Mouse (Mus musculus): ENCODE results near the gene Mrc2. TPM values are rescaled to one million over a fixed set of nuclear protein-coding genes. Genes with fewer than 3 reads are reported as not detected.

Mrc2 gene
- total and polyA plus RNA-seq, 3 experiments = under 0.01 to 0.10 (median 0.09) TPM

DNA sequence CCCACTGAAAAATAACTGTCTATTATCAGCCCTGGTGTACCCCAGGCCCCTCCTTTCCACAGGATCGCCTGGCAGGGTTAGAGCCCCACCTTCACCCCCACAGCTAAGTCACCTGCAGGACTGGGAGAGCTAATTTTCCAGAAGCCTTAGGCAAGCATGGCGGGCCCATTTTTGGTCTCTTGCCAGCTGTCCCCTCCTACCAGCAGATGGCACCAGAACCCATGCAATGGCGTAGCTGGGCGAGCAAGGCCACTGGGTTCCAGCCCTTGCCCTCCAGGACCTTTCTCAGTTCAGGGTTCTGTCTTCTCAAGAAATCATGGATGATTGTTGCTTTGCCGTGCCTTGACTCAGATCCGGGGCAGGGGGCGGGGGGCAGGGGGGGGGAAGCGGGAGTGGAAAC, 40.0 kb downstream of the Mrc2 start (continued):
- TF ChIP-seq TCF12 (IDR thresholded peaks at IDR 0.05; ENCODE audit: low read depth, low read length) = 0 out of 2 replicates have a peak, but pooled peaks have one; percentile 13
- TF ChIP-seq ELF1 (IDR thresholded peaks at IDR 0.05; ENCODE audit: low read depth, low read length) = 0 out of 2 replicates have a peak, but pooled peaks have one; percentile 15
- no peak for TF ChIP-seq USF2 (conservative IDR thresholded peaks at IDR 0.05; ENCODE audit: low read depth, low read length)
- 0 out of 2 replicates have a peak, but pooled peaks have one; percentile 18 for TF ChIP-seq BHLHE40 (IDR thresholded peaks at IDR 0.05; ENCODE audit: low read depth, low read length)
- no peak for TF ChIP-seq CHD1 (IDR thresholded peaks at IDR 0.05; ENCODE audit: low read depth, low read length)
- peak; percentile 60 to 93 for TF ChIP-seq CTCF (conservative IDR thresholded peaks at IDR 0.05 in 1 of 2, IDR thresholded peaks at IDR 0.05 in 1 of 2; ENCODE audit: low read depth in 2 of 2, low read length in 2 of 2)
- no peak for TF ChIP-seq JUND (conservative IDR thresholded peaks at IDR 0.05; ENCODE audit: low read depth, low read length)
- TF ChIP-seq TBP (conservative IDR thresholded peaks at IDR 0.05; ENCODE audit: low read depth, low read length) = no peak

DNA sequence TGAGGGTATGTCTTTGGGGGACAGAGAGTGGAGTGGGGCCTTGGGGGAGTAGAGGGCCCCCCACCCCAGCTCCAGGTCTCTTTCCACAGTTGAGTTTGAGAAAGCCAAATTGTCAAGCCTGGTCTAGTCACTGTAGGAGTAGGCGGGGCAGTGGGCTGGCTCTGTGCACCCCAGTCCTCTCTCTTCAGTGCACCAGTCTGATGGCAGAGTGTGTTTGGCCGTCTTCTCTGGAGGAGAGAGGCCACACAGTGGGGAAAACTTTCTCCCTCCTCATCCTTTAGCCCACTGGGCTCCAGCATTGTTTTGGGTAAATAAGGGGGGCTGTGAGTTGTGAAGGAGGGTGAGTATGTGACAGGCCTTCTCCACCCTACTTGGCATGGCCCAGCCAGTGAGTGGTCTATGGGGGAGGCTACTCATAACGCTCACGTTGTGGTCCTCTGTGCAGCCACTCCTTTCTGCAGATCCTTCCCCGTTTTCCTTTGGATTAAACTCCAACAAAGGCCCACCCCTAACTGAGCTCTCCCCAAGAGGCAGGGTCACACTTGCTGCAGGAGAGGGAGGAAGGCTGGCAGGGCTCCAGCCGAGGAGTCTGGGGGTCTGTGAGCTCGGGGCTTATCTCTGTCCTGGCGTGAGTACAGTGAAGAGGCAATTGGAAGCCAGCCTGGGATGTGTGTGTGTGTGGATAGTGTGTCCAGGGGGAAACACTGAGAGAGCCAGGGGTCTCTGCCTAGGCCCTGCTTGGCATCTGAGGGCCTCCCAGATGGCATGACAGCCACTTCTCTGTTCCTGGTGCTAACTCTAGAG, 41.6 kb downstream of the Mrc2 start:
- Histone ChIP-seq H3K4me2 (ENCODE audit: insufficient read depth, low read depth, poor library complexity, severe bottlenecking) (no peak overlapping the region), H3K4me1 (ENCODE audit: control insufficient read depth in 1 of 2, insufficient read depth in 2 of 2) (0 out of 4 replicates have a peak, but pooled peaks cover 0 to 2% of the 10 kb centered on the region in 2 experiments), H3K9ac (ENCODE audit: insufficient read depth, low read depth) (no peak overlapping the region), H3K36me3 (replicated peaks in 1 of 2; ENCODE audit: control insufficient read depth in 1 of 2, insufficient read depth in 1 of 2, low read length in 1 of 2) (no peaks in the 10 kb centered on the region), H3K9me3 (replicated peaks; ENCODE audit: low read length) (no peaks in the 10 kb centered on the region), H3K4me3 (replicated peaks in 1 of 3; ENCODE audit: low read depth in 2 of 3, low read length in 2 of 3, poor library complexity in 1 of 3) (no peak overlapping the region), H3K27me3 (replicated peaks) (no peaks in the 10 kb centered on the region), H3K79me2 (replicated peaks; ENCODE audit: control insufficient read depth, extremely low read depth, insufficient read depth, poor library complexity, severe bottlenecking) (no peaks in the 10 kb centered on the region), H3K27ac (ENCODE audit: insufficient read depth, low read depth) (no peak overlapping the region)
- dilution Hi-C loops (cut with MboI; ENCODE audit: extremely low pct_ligation_motif_present, extremely low pct_unique_long_range_greater_than_20kb, low sequenced_read_pairs) = no loop called here
- no peak for DNase-seq (ENCODE audit: extremely low read depth)
- in situ Hi-C loops (cut with MboI; ENCODE audit: low pct_ligation_motif_present, low pct_unique_long_range_greater_than_20kb, low sequenced_read_pairs) = no loop called here
- no peak for TF ChIP-seq ELF1 (IDR thresholded peaks at IDR 0.05; ENCODE audit: low read depth, low read length)

- no peaks in the 10 kb centered on the region for H3K4me1 ChIP-seq (ENCODE audit: control insufficient read depth in 1 of 2, insufficient read depth in 2 of 2)
- H3K4me2 ChIP-seq (ENCODE audit: insufficient read depth, low read depth, poor library complexity, severe bottlenecking) = no peak overlapping the region
- H3K79me2 ChIP-seq (replicated peaks; ENCODE audit: control insufficient read depth, extremely low read depth, insufficient read depth, poor library complexity, severe bottlenecking) = no peaks in the 10 kb centered on the region
- no peak overlapping the region for H3K9ac ChIP-seq (ENCODE audit: insufficient read depth, low read depth)
- no peak for TF ChIP-seq USF1 (IDR thresholded peaks at IDR 0.05; ENCODE audit: low read depth, low read length)
- TF ChIP-seq BHLHE40 (IDR thresholded peaks at IDR 0.05; ENCODE audit: low read depth, low read length) = no peak
- TF ChIP-seq ZC3H11A (IDR thresholded peaks at IDR 0.05; ENCODE audit: low read depth, low read length) = no peak
- TF ChIP-seq UBTF (IDR thresholded peaks at IDR 0.05; ENCODE audit: low read depth, low read length) = no peak
- no peak for TF ChIP-seq NRF1 (IDR thresholded peaks at IDR 0.05; ENCODE audit: low read depth, low read length)
- TF ChIP-seq ETS1 (conservative IDR thresholded peaks at IDR 0.05; ENCODE audit: low read depth, low read length) = no peak
- no peak for TF ChIP-seq PAX5 (IDR thresholded peaks at IDR 0.05; ENCODE audit: low read length)
- TF ChIP-seq ZNF384 (IDR thresholded peaks at IDR 0.05; ENCODE audit: low read depth, low read length) = no peak
- TF ChIP-seq SIN3A (IDR thresholded peaks at IDR 0.05; ENCODE audit: low read length) = no peak
- TF ChIP-seq MAZ (IDR thresholded peaks at IDR 0.05; ENCODE audit: low read depth, low read length) = no peak
- TF ChIP-seq MAX (IDR thresholded peaks at IDR 0.05; ENCODE audit: low read length) = no peak
- no peak for TF ChIP-seq CHD1 (IDR thresholded peaks at IDR 0.05; ENCODE audit: low read depth, low read length)
- TF ChIP-seq MYC (IDR thresholded peaks at IDR 0.05; ENCODE audit: low read depth, low read length) = no peak
- TF ChIP-seq CHD2 (IDR thresholded peaks at IDR 0.05; ENCODE audit: low read length) = no peak
- no peaks in the 10 kb centered on the region for H3K9me3 ChIP-seq (replicated peaks; ENCODE audit: low read length)
- H3K4me3 ChIP-seq (replicated peaks in 1 of 3; ENCODE audit: low read depth in 2 of 3, low read length in 2 of 3, poor library complexity in 1 of 3) = no peak overlapping the region
- H3K27ac ChIP-seq (ENCODE audit: insufficient read depth, low read depth) = no peak overlapping the region
- DNase-seq (ENCODE audit: extremely low read depth) = no peak
- H3K36me3 ChIP-seq (replicated peaks in 1 of 2; ENCODE audit: control insufficient read depth in 1 of 2, insufficient read depth in 1 of 2, low read length in 1 of 2) = no peaks in the 10 kb centered on the region
- peaks cover 4% of the 10 kb centered on the region for H3K27me3 ChIP-seq (replicated peaks)
- dilution Hi-C loops (cut with MboI; ENCODE audit: extremely low pct_ligation_motif_present, extremely low pct_unique_long_range_greater_than_20kb, low sequenced_read_pairs) = no loop called here
- in situ Hi-C loops (cut with MboI; ENCODE audit: low pct_ligation_motif_present, low pct_unique_long_range_greater_than_20kb, low sequenced_read_pairs) = no loop called here
These were observed 46.4 kb downstream of the Mrc2 start for GRCm38 (mm10) chr11:105338596-105339390.
